Mouse (Mus musculus) adrenal gland, postnatal 25 days (tissue): ENCODE measurements around the gene Rnh1. TPM values are rescaled to one million over a fixed set of nuclear protein-coding genes. Genes with fewer than 3 reads are reported as not detected.

Experiments used
- DNase-seq: peaks from one replicate; pipeline ENCODE4 v3.0.0; 2021; ENCODE audit warnings: mixed read lengths
- long read RNA-seq: library from polyadenylated mRNA; stranded (forward); transcript quantifications from one replicate; pipeline ENCODE4 v2.0.0, GENCODE M21; 2021
- total RNA-seq: library from RNA; stranded (reverse); gene quantifications from 2 replicates; pipeline ENCODE4 v1.2.3, GENCODE M21; 2021

The Rnh1 gene
- total RNA-seq: 298 and 356 TPM in 2 replicates
- long read RNA-seq, transcript Rnh1-202 (10 exons, 1,656 nt): minor isoform, 171 of 427 reads
- long read RNA-seq, transcript Rnh1-201 (10 exons, 2,091 nt): major isoform, 195 of 427 reads
- long read RNA-seq, transcript Rnh1-204 (10 exons, 1,658 nt): minor isoform, 16 of 427 reads
- long read RNA-seq, partial matches to known transcripts: 38 of 427 reads
- long read RNA-seq, other reads (novel, unspliced or antisense): 7 of 427 reads

DNA sequence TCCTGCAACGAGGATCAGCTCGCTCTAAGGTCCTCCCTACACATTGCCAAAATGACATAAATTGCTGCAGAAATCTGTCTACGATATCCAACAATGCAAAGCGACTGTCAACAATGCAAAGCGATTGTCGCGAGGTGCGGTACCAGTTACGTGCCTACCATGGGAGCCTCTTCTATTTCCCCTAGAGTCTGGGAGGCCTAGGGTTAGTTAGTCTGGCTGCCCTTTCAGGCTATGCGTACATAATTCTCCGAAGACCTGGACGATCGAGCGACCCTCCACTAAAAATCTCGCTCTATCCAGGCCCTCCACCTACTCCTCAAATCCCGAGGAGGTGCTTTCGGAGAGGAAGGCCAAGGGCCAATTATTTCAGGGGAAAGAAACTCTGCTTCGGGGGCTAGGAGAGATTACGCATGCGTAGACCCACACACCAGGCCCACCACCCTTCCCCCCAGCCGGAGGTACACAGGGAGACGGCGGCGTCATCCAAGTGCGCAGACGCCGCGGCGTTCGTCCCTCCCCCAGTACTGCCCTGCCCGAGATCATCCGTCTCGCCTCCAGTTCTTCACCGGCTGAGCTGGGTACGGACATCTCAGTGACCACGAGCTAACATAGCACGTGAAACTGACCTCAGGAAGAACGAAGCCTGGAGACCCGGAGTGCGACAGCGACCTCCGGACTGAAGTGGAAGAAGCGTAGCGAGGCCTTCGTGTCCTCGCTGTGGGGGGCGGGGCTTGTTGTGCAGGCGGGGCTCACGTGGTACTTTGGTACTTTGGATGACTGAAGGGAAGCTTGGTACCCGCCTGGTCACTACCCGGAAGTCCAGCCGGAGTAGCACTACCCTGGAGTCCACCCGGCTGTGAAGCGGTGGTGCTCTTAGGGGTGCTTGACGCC, at the start of gene Rnh1:
TSS of gene Rnh1 (minus strand) at position 742 of the 891 bp plus-strand sequence.
- DNase-seq: peak; percentile 89

DNA sequence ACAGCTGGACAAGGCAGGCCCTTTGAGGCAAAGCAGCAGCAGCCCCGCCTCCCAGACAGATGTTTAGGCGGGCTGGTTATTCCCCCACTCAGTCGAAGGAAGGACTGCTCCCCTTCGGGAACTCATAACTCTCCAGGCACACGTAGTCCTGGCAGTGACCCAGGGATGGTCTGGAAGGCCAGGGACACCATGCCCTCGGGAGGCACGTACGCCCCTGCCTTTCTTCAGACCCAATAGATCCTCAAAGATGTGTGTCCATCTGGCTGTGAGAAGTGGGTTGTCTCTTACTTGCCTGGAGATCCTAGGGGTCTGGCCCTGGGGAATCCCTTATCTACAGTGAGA, 49.4 kb upstream of the Rnh1 start:
- DNase-seq: no peak

- DNase-seq: peak; percentile 96
These were observed 48.8 kb upstream of the Rnh1 start for GRCm38 (mm10) chr7:141221249-141222125.

DNA sequence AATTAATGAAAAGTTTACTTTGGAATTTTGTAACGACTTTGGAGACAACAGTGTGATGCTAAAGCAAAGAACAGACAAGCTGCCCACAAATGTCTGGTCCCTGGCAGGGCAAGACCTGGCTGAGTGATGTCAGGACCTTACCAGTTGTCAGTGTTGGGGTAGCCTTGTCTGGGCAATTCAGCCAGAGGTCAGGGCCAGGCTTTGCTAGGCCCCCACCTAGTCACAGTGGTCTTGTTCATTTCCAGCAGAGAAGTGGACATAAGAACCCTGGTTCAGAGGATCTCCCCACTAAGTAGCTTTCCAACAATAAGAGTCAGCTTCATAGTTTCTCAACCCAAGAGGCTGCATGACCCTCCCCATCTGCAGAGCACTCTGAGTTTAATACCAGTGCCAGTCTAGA, 47.7 kb upstream of the Rnh1 start:
- DNase-seq: no peak

GRCm38 (mm10) chr7:141219558-141220099, 47.0 kb upstream of the Rnh1 start:
- DNase-seq: no peak

GRCm38 (mm10) chr7:141218557-141219133, 46.0 kb upstream of the Rnh1 start:
- no peak for DNase-seq

- no peak for DNase-seq
These were observed 45.5 kb upstream of the Rnh1 start for GRCm38 (mm10) chr7:141218141-141218540.

DNA sequence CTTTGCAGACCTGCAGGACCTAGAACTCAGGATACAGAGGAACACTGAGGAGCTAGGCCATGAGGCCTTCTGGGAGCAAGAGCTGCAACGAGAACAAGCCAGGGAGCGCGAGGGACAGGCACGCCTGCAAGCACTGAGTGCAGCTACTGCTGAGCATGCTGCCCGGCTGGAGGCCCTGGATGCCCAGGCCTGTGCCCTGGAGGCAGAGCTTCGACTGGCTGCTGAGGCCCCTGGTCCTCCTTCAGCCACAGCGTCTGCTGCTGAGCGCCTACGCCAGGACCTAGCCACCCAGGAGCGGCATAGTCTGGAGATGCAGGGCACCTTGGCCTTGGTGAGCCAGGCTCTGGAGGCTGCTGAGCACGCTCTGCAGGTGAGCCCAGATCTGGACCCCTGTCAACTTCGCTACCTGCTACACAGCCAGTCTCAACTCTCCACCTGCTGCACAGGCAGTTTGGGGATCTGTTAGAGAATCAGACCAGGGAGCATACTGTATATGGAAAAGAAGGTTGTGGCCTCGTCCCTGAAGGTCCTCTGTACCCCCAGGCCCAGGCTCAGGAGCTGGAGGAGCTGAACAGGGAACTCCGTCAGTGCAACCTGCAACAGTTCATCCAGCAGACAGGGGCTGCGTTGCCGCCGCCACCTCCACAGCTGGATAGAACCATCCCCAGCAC, 44.8 kb upstream of the Rnh1 start:
- DNase-seq: no peak

DNA sequence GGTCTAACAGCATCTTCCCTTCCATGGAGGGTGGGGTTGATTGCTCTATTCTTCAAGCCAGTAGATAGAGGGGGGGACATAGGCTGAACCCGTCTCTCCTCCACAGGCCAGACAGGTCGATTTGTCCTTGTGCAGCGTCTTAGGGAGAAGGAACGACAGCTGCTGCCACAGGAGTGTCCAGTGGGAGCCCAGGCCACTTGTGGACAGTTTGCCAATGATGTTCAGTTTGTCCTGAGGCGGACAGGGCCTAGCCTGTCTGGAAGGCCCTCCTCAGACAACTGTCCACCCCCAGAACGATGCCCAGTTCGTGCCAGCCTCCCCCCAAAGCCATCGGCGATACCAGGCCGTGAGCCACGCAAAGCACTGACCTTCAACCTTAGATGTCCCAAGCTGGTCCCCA, 44.2 kb upstream of the Rnh1 start:
- DNase-seq: no peak

DNA sequence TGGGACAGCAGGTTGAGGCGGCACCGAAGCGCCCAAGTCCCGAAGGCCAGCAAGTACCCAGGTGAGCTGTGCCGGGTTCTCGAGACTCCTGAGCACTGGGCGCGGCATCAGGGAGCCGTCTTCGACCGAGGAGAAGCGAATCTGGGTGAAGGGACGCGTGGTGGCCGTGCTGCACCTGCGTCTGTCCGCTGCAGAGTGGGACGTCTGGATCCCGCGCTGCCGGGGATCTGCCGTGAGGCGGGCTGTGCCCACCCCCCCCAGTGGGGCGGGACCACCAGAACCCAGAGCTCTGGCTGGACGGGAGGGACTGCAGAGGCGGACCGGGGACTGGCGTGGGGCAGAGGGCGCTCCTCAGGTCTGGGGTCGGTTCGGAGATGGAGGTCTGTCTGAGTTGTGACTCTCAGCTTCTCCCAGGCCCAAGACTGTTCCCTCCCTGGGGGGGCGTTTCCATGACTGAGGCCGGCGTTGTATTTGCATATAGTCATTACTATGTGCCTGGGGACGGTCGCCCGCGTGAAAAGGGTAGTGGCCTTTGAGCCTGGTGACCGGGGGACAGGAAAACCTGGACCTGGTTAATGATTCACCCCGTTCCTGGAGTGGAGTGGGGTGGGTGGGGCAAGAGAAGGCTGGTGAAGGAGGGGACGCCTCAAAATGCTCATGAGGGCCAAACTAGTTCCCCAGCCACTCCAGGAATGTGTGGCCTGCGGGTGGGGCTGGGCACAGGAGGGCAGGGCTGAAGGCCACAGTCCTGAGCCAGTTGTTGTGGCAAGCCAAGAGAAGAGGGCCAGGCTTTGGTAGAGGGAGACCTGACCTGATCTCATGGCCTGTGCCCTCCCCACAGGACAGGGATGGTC, 43.5 kb upstream of the Rnh1 start:
- DNase-seq: peak; percentile 45

GRCm38 (mm10) chr7:141215101-141215879, 42.6 kb upstream of the Rnh1 start, which contains the start of gene Rassf7:
Gene Rassf7, plus strand, starts transcription at chr7:141215860.
- peak; percentile 93 for DNase-seq

DNA sequence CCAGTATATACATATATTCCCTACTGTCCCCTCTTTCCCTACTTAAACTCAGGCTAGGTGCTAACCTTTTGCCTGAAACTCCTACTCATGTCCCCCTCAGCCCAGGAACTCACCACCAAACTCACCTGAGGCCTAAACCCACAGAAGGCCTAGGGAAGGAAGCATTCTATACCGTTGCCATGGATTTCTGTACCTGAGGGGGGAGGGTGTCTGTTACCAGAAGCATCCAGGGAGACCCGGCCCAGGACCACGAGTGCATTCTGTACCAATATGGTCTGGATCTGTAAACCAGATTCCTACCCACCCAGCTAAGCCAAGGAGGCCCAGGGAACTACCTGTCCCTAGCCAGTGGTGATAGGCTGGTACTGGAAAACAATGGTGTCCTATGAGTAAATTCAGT, 41.7 kb upstream of the Rnh1 start:
- DNase-seq: no peak

GRCm38 (mm10) chr7:141213605-141214235, 41.1 kb upstream of the Rnh1 start, which contains the start of gene Lmntd2:
Gene Lmntd2, minus strand, starts transcription at chr7:141214080.
- DNase-seq: no peak

- no peak for DNase-seq
These were observed 40.5 kb upstream of the Rnh1 start for GRCm38 (mm10) chr7:141213133-141213532.

- DNase-seq: no peak
These were observed 38.0 kb upstream of the Rnh1 start for GRCm38 (mm10) chr7:141210606-141211131.

GRCm38 (mm10) chr7:141210137-141210536, 37.5 kb upstream of the Rnh1 start:
- no peak for DNase-seq

GRCm38 (mm10) chr7:141209526-141209925, 36.9 kb upstream of the Rnh1 start:
- DNase-seq: no peak

DNA sequence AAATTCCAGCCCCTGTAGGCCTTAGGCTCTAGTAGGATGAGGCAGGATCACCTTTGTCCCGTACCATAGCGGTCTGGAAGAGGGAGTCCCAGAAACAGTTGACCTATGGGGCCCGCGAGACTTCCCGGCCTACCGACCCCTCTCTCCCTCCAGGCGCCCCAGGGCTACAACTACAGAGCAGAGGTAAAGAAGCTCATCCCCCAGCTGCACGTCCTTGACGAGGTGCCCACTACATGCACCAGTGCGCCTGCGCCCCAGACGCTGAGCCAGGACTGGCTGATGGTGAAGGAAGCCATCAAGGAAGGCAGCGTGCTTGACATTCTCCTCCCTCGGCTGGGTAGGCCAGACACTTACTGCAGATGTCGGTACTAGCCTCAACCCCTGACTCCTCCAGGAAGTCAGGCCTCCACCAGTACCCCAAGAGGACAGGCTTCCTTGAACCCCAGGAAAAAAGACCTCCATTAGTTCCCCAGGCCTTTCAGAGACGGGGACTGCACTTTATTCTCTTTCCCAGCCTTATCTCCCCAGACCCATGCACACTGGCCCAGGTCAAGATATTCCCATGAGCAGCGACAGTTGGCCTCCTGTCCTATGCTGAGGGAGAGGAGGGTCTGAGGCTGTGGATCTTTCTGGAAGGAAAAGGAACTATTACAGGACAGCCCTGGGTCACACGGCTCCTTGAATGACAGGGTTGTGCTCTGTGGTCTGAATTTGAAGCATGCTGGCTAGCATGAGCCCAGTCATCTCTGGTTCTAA, 33.7 kb upstream of the Rnh1 start:
- DNase-seq: no peak
